Mouse (Mus musculus) small intestine, adult 2 months (tissue): ENCODE data around the gene Lin37. TPM values are rescaled to one million over a fixed set of nuclear protein-coding genes. Genes with fewer than 3 reads are reported as not detected.

Experiments
- H3K27ac ChIP-seq: fragments of 200-500 bp; 2 replicates; pipeline ENCODE4 v1.5.1; 2012; ENCODE audit warnings: low read depth, low read length, control low read depth, inconsistent platforms; ENCODE audit not compliant: insufficient read depth
- H3K27me3 ChIP-seq: fragments of 200-500 bp; 2 replicates; pipeline ENCODE4 v1.6.1; 2012; ENCODE audit warnings: mild to moderate bottlenecking, moderate library complexity, low read length, inconsistent platforms; ENCODE audit not compliant: control insufficient read depth, insufficient read depth
- H3K36me3 ChIP-seq: fragments of 200-500 bp; 2 replicates; pipeline ENCODE4 v1.6.1; 2012; ENCODE audit warnings: mild to moderate bottlenecking, low read length, control low read depth, inconsistent platforms; ENCODE audit not compliant: control insufficient read depth, insufficient read depth
- H3K4me1 ChIP-seq: fragments of 200-500 bp; 2 replicates; pipeline ENCODE4 v1.6.1; 2012; ENCODE audit warnings: low read length, inconsistent platforms, mixed read lengths; ENCODE audit not compliant: control insufficient read depth, insufficient read depth, insufficient read length
- H3K4me3 ChIP-seq: fragments of 200-500 bp; 2 replicates; pipeline ENCODE4 v1.5.1; 2012; ENCODE audit warnings: low read depth, mild to moderate bottlenecking, control low read depth, inconsistent platforms, low read length, moderate library complexity
- CTCF ChIP-seq: fragments of 200-500 bp; IDR thresholded peaks from 2 replicates; pipeline ENCODE4 v1.5.1; 2012; ENCODE audit warnings: low read depth, mild to moderate bottlenecking, control low read depth, inconsistent platforms, low read length, moderate library complexity, mixed read lengths; ENCODE audit not compliant: insufficient replicate concordance, insufficient read length; ENCODE audit errors: extremely low read depth
- POLR2A ChIP-seq: fragments of 200-500 bp; IDR thresholded peaks from 2 replicates; pipeline ENCODE4 v1.6.1; 2012; ENCODE audit warnings: low read depth, mild to moderate bottlenecking, control low read depth, inconsistent platforms, low read length, moderate library complexity
- WGBS: fragments of 180-500 bp; shearing (Covaris S2); methylation state at CpG from one replicate; pipeline ENCODE4 v1.1.7; 2018; 5-methylcytosine and 5-hydroxymethylcytosine counted together
- polyA plus RNA-seq: library from polyadenylated mRNA; depleted of rRNA; stranded (reverse); fragments of >200 nt; gene quantifications from 2 replicates; pipeline ENCODE4 v1.2.3, GENCODE M21; 2012

Lin37 gene
- polyA plus RNA-seq, 1 experiment: 37.9 TPM

- no peaks in the 10 kb centered on the region for H3K27me3 ChIP-seq
- H3K4me3 ChIP-seq: no peak overlapping the region
- WGBS: 82% methylated on average over 13 of the region's 13 CpGs
- no peak overlapping the region for H3K27ac ChIP-seq
- peaks cover 23% of the 10 kb centered on the region for H3K36me3 ChIP-seq
- peaks cover 9% of the 10 kb centered on the region for H3K4me1 ChIP-seq
- TF ChIP-seq CTCF (no peak), POLR2A (no peak)
These were observed 1.6 kb downstream of the Lin37 start for GRCm38 (mm10) chr7:30557901-30558514.

GRCm38 (mm10) chr7:30556894-30557536, 2.6 kb downstream of the Lin37 start:
- TF ChIP-seq POLR2A: no peak
- no peak for TF ChIP-seq CTCF
- 93% methylated on average over 18 of the region's 18 CpGs for WGBS
- no peak overlapping the region for H3K4me3 ChIP-seq

DNA sequence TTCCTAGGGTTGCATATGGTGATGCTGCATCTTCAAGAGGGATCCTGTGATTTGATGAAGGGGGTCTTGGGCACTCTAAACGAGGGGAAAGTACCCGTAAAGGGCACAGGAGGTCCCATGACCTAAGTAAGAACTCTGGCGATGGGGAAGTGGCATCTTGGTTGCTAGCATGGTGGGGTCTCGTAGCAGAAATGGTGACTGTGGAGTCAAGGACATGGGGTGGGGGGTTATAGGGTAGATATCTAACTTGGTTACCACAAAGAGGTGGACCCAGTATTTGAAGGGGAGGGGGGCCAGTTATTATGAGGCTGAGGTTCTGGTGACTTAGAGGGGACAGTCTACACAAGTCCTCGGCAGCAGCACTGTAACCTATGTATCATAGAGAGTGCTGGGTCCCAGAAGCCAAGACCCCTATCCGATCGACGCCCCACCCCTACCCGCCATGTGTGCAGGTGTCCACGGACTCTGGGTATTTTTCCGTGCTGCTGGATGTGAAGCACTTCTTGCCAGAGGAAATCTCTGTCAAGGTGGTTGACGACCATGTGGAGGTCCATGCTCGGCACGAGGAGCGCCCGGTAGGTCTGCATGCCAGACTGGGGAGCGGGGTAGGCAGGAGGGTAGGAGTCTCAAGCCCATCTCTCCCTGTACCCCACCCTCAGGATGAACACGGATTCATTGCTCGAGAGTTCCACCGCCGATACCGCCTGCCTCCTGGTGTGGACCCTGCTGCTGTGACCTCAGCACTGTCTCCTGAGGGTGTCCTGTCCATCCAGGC, 5.6 kb downstream of the Lin37 start:
- TF ChIP-seq POLR2A (no peak), CTCF (no peak)
- no peaks in the 10 kb centered on the region for H3K27me3 ChIP-seq
- H3K27ac ChIP-seq: no peak overlapping the region
- peaks cover 23% of the 10 kb centered on the region for H3K36me3 ChIP-seq
- no peak overlapping the region for H3K4me3 ChIP-seq
- H3K4me1 ChIP-seq: peaks cover 9% of the 10 kb centered on the region
- 81% methylated on average over 22 of the region's 22 CpGs for WGBS

More at GRCm38 (mm10) chr7:30556894-30557536, 2.6 kb downstream of the Lin37 start:
- H3K27ac ChIP-seq: no peak overlapping the region
- peaks cover 9% of the 10 kb centered on the region for H3K4me1 ChIP-seq
- H3K27me3 ChIP-seq: no peaks in the 10 kb centered on the region
- H3K36me3 ChIP-seq: peaks cover 23% of the 10 kb centered on the region

DNA sequence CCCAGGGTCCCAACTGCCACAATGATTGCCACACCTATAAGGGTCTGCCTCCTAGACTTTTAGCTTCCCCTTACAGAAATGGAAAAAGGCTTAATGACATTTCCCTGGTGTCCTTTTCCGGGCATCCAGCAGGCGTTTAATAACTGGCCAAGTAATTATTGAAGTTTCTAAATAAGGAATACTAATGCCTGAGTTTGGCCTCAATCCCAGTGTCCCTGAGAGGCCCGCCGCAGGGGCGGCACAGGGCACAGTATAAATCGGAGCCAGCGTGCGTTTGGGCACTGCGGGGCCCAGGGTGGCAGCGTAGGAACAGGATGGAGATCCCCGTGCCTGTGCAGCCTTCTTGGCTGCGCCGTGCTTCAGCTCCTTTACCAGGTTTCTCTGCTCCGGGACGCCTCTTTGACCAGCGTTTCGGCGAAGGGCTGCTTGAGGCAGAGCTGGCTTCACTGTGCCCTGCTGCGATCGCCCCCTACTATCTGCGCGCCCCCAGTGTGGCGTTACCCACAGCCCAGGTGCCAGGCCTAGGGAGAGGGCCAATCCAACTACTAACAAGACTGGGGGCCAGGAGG, 6.5 kb downstream of the Lin37 start:
- TF ChIP-seq POLR2A: no peak
- no peak for TF ChIP-seq CTCF
- peak overlapping the region; percentile 59 for H3K4me3 ChIP-seq
- H3K36me3 ChIP-seq: peaks cover 23% of the 10 kb centered on the region
- peak overlapping the region; percentile 70 for H3K27ac ChIP-seq
- under 1% methylated on average over 23 of the region's 23 CpGs for whole genome bisulfite sequencing
- H3K27me3 ChIP-seq: no peaks in the 10 kb centered on the region
- peaks cover 4% of the 10 kb centered on the region for H3K4me1 ChIP-seq

GRCm38 (mm10) chr7:30552102-30553020, 7.3 kb downstream of the Lin37 start, which contains the start of the genes Hspb6 and Proser3:
Gene Hspb6 (plus strand): TSS chr7:30552178.
Gene Proser3 (minus strand): TSS chr7:30552299.
- Histone ChIP-seq H3K4me1 (peaks cover 4% of the 10 kb centered on the region), H3K27me3 (no peaks in the 10 kb centered on the region), H3K4me3 (peak within 1 kb of the TSS; percentile 68), H3K27ac (peak within 1 kb of the TSS; percentile 91), H3K36me3 (peaks cover 22% of the 10 kb centered on the region)
- whole genome bisulfite sequencing: under 1% methylated on average over 44 of the region's 44 CpGs
- TF ChIP-seq POLR2A: peak; percentile 69; the same call in 1 of the 2 replicates
- no peak; the same call in 1 of the 2 replicates for TF ChIP-seq CTCF

GRCm38 (mm10) chr7:30551445-30552101, 8.1 kb downstream of the Lin37 start:
- no peaks in the 10 kb centered on the region for H3K27me3 ChIP-seq
- peak overlapping the region; percentile 91 for H3K27ac ChIP-seq
- H3K36me3 ChIP-seq: peaks cover 14% of the 10 kb centered on the region
- WGBS: under 1% methylated on average over 10 of the region's 10 CpGs
- H3K4me1 ChIP-seq: peaks cover 4% of the 10 kb centered on the region
- H3K4me3 ChIP-seq: peak overlapping the region; percentile 68
- TF ChIP-seq CTCF: peak; percentile 41; the same call in 1 of the 2 replicates
- no peak for TF ChIP-seq POLR2A
